Mouse (Mus musculus) hindbrain, embryonic 12.5 days (tissue): ENCODE results near the gene Asap2. TPM values are rescaled to one million over a fixed set of nuclear protein-coding genes. Genes with fewer than 3 reads are reported as not detected.

Source experiments
- ATAC-seq: fragments of 200-750 bp; cut with Nextera tagmentation; 2 replicates; pipeline ENCODE4 v1.8.0; 2017; ENCODE audit warnings: moderate TSS enrichment; ENCODE audit not compliant: low FRiP score
- H3K27ac ChIP-seq: fragments of 300-500 bp; sonication (generic); 2 replicates; pipeline ENCODE4 v1.5.1; 2016; ENCODE audit warnings: mild to moderate bottlenecking
- H3K27me3 ChIP-seq: fragments of 300-500 bp; sonication (generic); 2 replicates; pipeline ENCODE4 v1.6.1; 2016; ENCODE audit warnings: mild to moderate bottlenecking
- H3K36me3 ChIP-seq: fragments of 300-500 bp; sonication (generic); 2 replicates; pipeline ENCODE4 v1.6.1; 2016; ENCODE audit warnings: mild to moderate bottlenecking
- H3K4me1 ChIP-seq: fragments of 300-500 bp; sonication (generic); 2 replicates; pipeline ENCODE4 v1.6.1; 2016
- H3K4me2 ChIP-seq: fragments of 300-500 bp; sonication (generic); replicated peaks from 2 replicates; pipeline ENCODE4 v1.6.1; 2016; ENCODE audit warnings: mild to moderate bottlenecking
- H3K4me3 ChIP-seq: fragments of 300-500 bp; sonication (generic); 2 replicates; pipeline ENCODE4 v1.5.1; 2016; ENCODE audit warnings: mild to moderate bottlenecking
- H3K9ac ChIP-seq: fragments of 300-500 bp; sonication (generic); 2 replicates; pipeline ENCODE4 v1.6.1; 2016; ENCODE audit warnings: mild to moderate bottlenecking, moderate library complexity
- H3K9me3 ChIP-seq: fragments of 300-500 bp; sonication (generic); replicated peaks from 2 replicates; pipeline ENCODE4 v1.6.1; 2016; ENCODE audit warnings: mild to moderate bottlenecking
- WGBS: fragments of 180-500 bp; shearing (Covaris S2); methylation state at CpG from one replicate; pipeline ENCODE4 v1.1.7; 2016; 5-methylcytosine and 5-hydroxymethylcytosine counted together
- polyA plus RNA-seq: library from polyadenylated mRNA; unstranded; fragments of >200 nt; fragmentation: Nextera tagmentation; extraction: Ambion mirVana; gene quantifications from 2 replicates; pipeline ENCODE4 v1.2.1, GENCODE M21; 2016

The Asap2 gene
- polyA plus RNA-seq, 1 experiment from 2014 or later = 18.3 TPM

- H3K4me3 ChIP-seq = no peak overlapping the region
- no peak overlapping the region for H3K4me2 ChIP-seq
- no peaks in the 10 kb centered on the region for H3K27me3 ChIP-seq
- H3K9me3 ChIP-seq = no peaks in the 10 kb centered on the region
- no peak overlapping the region for H3K9ac ChIP-seq
- H3K36me3 ChIP-seq = no peaks in the 10 kb centered on the region
- no peak for ATAC-seq
- no peak overlapping the region for H3K27ac ChIP-seq
- WGBS = 78% methylated on average over 3 of the region's 3 CpGs
- H3K4me1 ChIP-seq = peaks cover 2% of the 10 kb centered on the region
These were observed 129.2 kb downstream of the Asap2 start for GRCm38 (mm10) chr12:21119446-21119845.

- Histone ChIP-seq H3K4me1 (peaks cover 19% of the 10 kb centered on the region), H3K4me3 (no peak overlapping the region), H3K36me3 (no peaks in the 10 kb centered on the region), H3K9ac (no peak overlapping the region), H3K4me2 (no peak overlapping the region), H3K27me3 (no peaks in the 10 kb centered on the region), H3K27ac (no peak overlapping the region), H3K9me3 (no peaks in the 10 kb centered on the region)
- no peak for ATAC-seq
- WGBS = 85% methylated on average over 3 of the region's 3 CpGs
These were observed 132.6 kb downstream of the Asap2 start for GRCm38 (mm10) chr12:21122818-21123217.

- H3K4me2 ChIP-seq = no peak overlapping the region
- H3K4me3 ChIP-seq = no peak overlapping the region
- H3K27me3 ChIP-seq = no peaks in the 10 kb centered on the region
- no peak overlapping the region for H3K27ac ChIP-seq
- peaks cover 24% of the 10 kb centered on the region for H3K4me1 ChIP-seq
- H3K9me3 ChIP-seq = no peaks in the 10 kb centered on the region
- no peak overlapping the region for H3K9ac ChIP-seq
- ATAC-seq = no peak
- 90% methylated on average over 5 of the region's 5 CpGs for WGBS
- no peaks in the 10 kb centered on the region for H3K36me3 ChIP-seq
These were observed 133.4 kb downstream of the Asap2 start for GRCm38 (mm10) chr12:21123647-21124046.

- Histone ChIP-seq H3K4me2 (no peak overlapping the region), H3K9ac (no peak overlapping the region), H3K27ac (no peak overlapping the region), H3K27me3 (no peaks in the 10 kb centered on the region), H3K36me3 (no peaks in the 10 kb centered on the region), H3K9me3 (no peaks in the 10 kb centered on the region), H3K4me1 (peaks cover 34% of the 10 kb centered on the region), H3K4me3 (no peak overlapping the region)
- no peak for ATAC-seq
- WGBS = 76% methylated on average over 10 of the region's 10 CpGs
These were observed 135.6 kb downstream of the Asap2 start for GRCm38 (mm10) chr12:21125675-21126470.

GRCm38 (mm10) chr12:21126516-21126915 is 136.3 kb downstream of the Asap2 start:
- Histone ChIP-seq H3K27ac (no peak overlapping the region), H3K9ac (no peak overlapping the region), H3K36me3 (no peaks in the 10 kb centered on the region), H3K4me1 (peaks cover 41% of the 10 kb centered on the region), H3K4me3 (no peak overlapping the region), H3K4me2 (no peak overlapping the region), H3K27me3 (no peaks in the 10 kb centered on the region), H3K9me3 (no peaks in the 10 kb centered on the region)
- 83% methylated on average over 4 of the region's 4 CpGs for whole genome bisulfite sequencing
- ATAC-seq = no peak

- ATAC-seq = no peak
These were observed 138.9 kb downstream of the Asap2 start for GRCm38 (mm10) chr12:21128930-21129869.

GRCm38 (mm10) chr12:21130274-21130823 is 140.1 kb downstream of the Asap2 start:
- Histone ChIP-seq H3K36me3 (no peaks in the 10 kb centered on the region), H3K4me3 (no peak overlapping the region), H3K27me3 (no peaks in the 10 kb centered on the region), H3K27ac (no peak overlapping the region), H3K9ac (no peak overlapping the region), H3K4me2 (no peak overlapping the region), H3K9me3 (no peaks in the 10 kb centered on the region), H3K4me1 (peaks cover 71% of the 10 kb centered on the region)
- WGBS = 84% methylated on average over 10 of the region's 10 CpGs
- no peak for ATAC-seq

More at GRCm38 (mm10) chr12:21128930-21129869, 138.9 kb downstream of the Asap2 start:
- Histone ChIP-seq H3K36me3 (no peaks in the 10 kb centered on the region), H3K27me3 (no peaks in the 10 kb centered on the region), H3K9me3 (no peaks in the 10 kb centered on the region), H3K4me2 (no peak overlapping the region), H3K4me1 (peaks cover 66% of the 10 kb centered on the region), H3K4me3 (no peak overlapping the region), H3K9ac (no peak overlapping the region), H3K27ac (no peak overlapping the region)
- WGBS = 81% methylated on average over 9 of the region's 9 CpGs

GRCm38 (mm10) chr12:21132537-21132936 is 142.3 kb downstream of the Asap2 start:
- no peaks in the 10 kb centered on the region for H3K27me3 ChIP-seq
- no peak for ATAC-seq
- H3K9ac ChIP-seq = no peak overlapping the region
- H3K4me3 ChIP-seq = no peak overlapping the region
- peaks cover 70% of the 10 kb centered on the region for H3K4me1 ChIP-seq
- H3K36me3 ChIP-seq = no peaks in the 10 kb centered on the region
- no peak overlapping the region for H3K4me2 ChIP-seq
- 53% methylated on average over 10 of the region's 10 CpGs for WGBS
- no peak overlapping the region for H3K27ac ChIP-seq
- no peaks in the 10 kb centered on the region for H3K9me3 ChIP-seq

GRCm38 (mm10) chr12:21133031-21133430 is 142.8 kb downstream of the Asap2 start:
- no peak overlapping the region for H3K4me2 ChIP-seq
- H3K27ac ChIP-seq = no peak overlapping the region; the same call in 1 of the 2 replicates
- no peaks in the 10 kb centered on the region for H3K36me3 ChIP-seq
- H3K4me3 ChIP-seq = no peak overlapping the region
- WGBS = 81% methylated on average over 4 of the region's 4 CpGs
- H3K9me3 ChIP-seq = no peaks in the 10 kb centered on the region
- H3K4me1 ChIP-seq = peaks cover 69% of the 10 kb centered on the region
- H3K9ac ChIP-seq = no peak overlapping the region
- ATAC-seq = no peak
- H3K27me3 ChIP-seq = no peaks in the 10 kb centered on the region

- 51% methylated on average over 17 of the region's 17 CpGs for WGBS
- Histone ChIP-seq H3K4me3 (no peak overlapping the region), H3K9ac (no peak overlapping the region), H3K9me3 (no peaks in the 10 kb centered on the region), H3K27ac (no peak overlapping the region), H3K4me1 (peaks cover 66% of the 10 kb centered on the region), H3K27me3 (no peaks in the 10 kb centered on the region), H3K36me3 (no peaks in the 10 kb centered on the region), H3K4me2 (no peak overlapping the region)
- no peak for ATAC-seq
These were observed 144.0 kb downstream of the Asap2 start for GRCm38 (mm10) chr12:21133972-21134859.

GRCm38 (mm10) chr12:21135651-21136461 is 145.6 kb downstream of the Asap2 start:
- Histone ChIP-seq H3K4me1 (peaks cover 73% of the 10 kb centered on the region), H3K9ac (no peak overlapping the region), H3K27me3 (no peaks in the 10 kb centered on the region), H3K9me3 (no peaks in the 10 kb centered on the region), H3K4me3 (no peak overlapping the region), H3K27ac (no peak overlapping the region), H3K36me3 (no peaks in the 10 kb centered on the region), H3K4me2 (no peak overlapping the region)
- ATAC-seq = no peak
- 67% methylated on average over 8 of the region's 8 CpGs for WGBS
